Mouse (Mus musculus): ENCODE results near the gene Gm45062. TPM values are rescaled to one million over a fixed set of nuclear protein-coding genes. Genes with fewer than 3 reads are reported as not detected.
A peak's percentile ranks its signal among the peaks of the same experiment; 100 is the strongest.

Gm45062 gene
- total and polyA plus RNA-seq, 2 experiments from 2014 or later = 1.4 to 5.4 TPM

DNA sequence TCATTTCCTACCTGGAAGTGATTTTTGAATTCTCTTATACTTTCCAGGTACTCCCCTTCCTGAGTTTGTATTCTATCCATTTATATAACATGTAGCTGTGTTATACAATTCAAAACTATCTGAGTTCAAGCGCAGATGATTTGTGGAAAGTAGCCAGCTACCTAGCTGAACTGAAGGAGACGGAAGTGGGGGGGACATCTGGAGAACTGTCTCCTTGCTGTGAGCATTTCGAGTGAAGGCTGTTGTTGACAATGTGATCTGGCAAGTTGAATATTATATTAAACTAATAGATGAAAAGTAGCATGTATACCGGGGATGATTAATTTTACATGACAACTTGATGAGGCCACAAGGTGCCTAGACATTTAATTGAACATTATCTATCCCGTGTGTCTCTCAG is 196.3 kb downstream of the Gm45062 start:
- Histone ChIP-seq H3K9me3 (ENCODE audit: low read length) (no peaks in the 10 kb centered on the region), H3K4me3 (ENCODE audit: low read depth, low read length) (no peak overlapping the region), H3K9ac (no peak overlapping the region), H3K4me1 (ENCODE audit: insufficient read depth) (no peaks in the 10 kb centered on the region), H3K4me2 (ENCODE audit: low read depth) (no peak overlapping the region), H3K27me3 (ENCODE audit: insufficient read depth, low read length) (no peaks in the 10 kb centered on the region), H3K36me3 (ENCODE audit: insufficient read depth) (no peaks in the 10 kb centered on the region), H3K27ac (ENCODE audit: low read depth, low read length) (no peak overlapping the region)
- WGBS = 84% methylated on average over 5 of the region's 5 CpGs
- DNase-seq (no peak), ATAC-seq (no peak)
- TF ChIP-seq CTCF (IDR thresholded peaks at IDR 0.05; ENCODE audit: low read depth) = no peak

DNA sequence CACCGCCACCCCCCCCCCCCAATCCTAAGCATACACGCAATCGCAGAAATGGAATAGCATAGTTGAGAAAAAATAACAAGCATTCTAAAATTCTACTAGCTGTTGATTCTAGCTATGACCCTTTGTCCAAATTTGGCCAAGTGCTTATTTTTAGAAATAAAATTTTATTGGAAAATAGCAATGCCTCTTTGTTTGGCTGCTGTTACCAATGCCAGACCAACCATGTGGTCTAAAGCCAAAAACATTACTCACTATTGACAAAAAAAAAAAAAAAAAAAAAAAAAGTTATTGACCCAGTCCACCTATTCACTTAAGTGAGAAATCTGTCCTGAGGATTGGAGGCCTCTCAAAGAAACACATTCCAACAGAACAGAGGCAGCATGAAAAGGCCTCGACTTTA is 199.3 kb downstream of the Gm45062 start:
- no peaks in the 10 kb centered on the region for H3K4me1 ChIP-seq (ENCODE audit: insufficient read depth)
- H3K9ac ChIP-seq = no peak overlapping the region
- no peaks in the 10 kb centered on the region for H3K36me3 ChIP-seq (ENCODE audit: insufficient read depth)
- DNase-seq = no peak
- H3K4me3 ChIP-seq (ENCODE audit: low read depth, low read length) = no peak overlapping the region
- no peaks in the 10 kb centered on the region for H3K9me3 ChIP-seq (ENCODE audit: low read length)
- no peak for TF ChIP-seq CTCF (IDR thresholded peaks at IDR 0.05; ENCODE audit: low read depth)
- 78% methylated on average over 4 of the region's 4 CpGs for WGBS
- H3K27me3 ChIP-seq (ENCODE audit: insufficient read depth, low read length) = no peaks in the 10 kb centered on the region
- ATAC-seq = no peak
- H3K4me2 ChIP-seq (ENCODE audit: low read depth) = no peak overlapping the region
- H3K27ac ChIP-seq (ENCODE audit: low read depth, low read length) = no peak overlapping the region

DNA sequence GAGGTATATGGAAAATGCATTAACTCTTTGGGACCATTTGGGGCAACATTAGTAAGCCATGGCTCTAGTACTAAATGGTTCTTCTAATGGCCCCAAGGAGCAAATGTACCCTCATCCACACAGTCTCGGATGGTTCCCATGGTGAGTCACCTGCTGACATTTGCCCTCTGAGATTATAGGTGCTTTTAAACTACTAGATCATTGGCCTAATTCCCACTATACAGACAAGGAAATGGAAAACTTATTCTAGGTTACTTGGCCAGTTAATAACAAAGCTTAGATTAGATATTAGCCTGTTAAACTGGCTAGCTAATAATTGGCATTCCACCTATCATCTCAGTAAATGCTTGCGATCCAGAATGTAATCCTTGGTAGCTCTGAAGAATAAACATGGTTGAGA is 203.2 kb downstream of the Gm45062 start:
- no peak overlapping the region for H3K4me3 ChIP-seq (ENCODE audit: low read depth, low read length)
- H3K27me3 ChIP-seq (ENCODE audit: insufficient read depth, low read length) = no peaks in the 10 kb centered on the region
- no peak overlapping the region for H3K27ac ChIP-seq (ENCODE audit: low read depth, low read length)
- H3K9ac ChIP-seq = no peak overlapping the region
- no peak for DNase-seq
- ATAC-seq = no peak
- TF ChIP-seq CTCF (IDR thresholded peaks at IDR 0.05; ENCODE audit: low read depth) = no peak
- no peaks in the 10 kb centered on the region for H3K9me3 ChIP-seq (ENCODE audit: low read length)
- WGBS = 96% methylated on average over 2 of the region's 2 CpGs
- H3K4me1 ChIP-seq (ENCODE audit: insufficient read depth) = no peaks in the 10 kb centered on the region; the same call in 1 of the 2 replicates
- H3K4me2 ChIP-seq (ENCODE audit: low read depth) = no peak overlapping the region
- H3K36me3 ChIP-seq (ENCODE audit: insufficient read depth) = no peaks in the 10 kb centered on the region

DNA sequence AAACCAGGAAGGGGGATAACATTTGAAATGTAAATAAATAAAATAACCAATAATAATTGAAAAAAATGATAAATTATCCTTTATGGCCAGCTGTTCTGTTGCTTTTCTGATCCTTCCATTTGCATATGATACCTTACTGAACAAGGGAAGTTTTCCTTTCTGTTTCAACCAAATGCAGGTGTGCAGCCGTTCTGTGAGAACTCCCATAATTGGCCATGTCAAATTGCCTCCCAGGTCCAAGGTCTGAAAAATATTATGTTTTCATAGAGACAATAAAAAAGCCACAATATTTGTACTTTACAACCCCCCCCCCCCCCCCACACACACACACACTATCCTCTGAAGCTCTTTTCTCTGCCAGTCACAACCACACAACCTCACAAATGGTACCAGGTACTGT is 206.1 kb downstream of the Gm45062 start:
- Histone ChIP-seq H3K4me2 (ENCODE audit: low read depth) (no peak overlapping the region), H3K4me3 (ENCODE audit: low read depth, low read length) (no peak overlapping the region), H3K36me3 (ENCODE audit: insufficient read depth) (no peaks in the 10 kb centered on the region), H3K9me3 (ENCODE audit: low read length) (no peaks in the 10 kb centered on the region), H3K4me1 (ENCODE audit: insufficient read depth) (no peaks in the 10 kb centered on the region; the same call in 1 of the 2 replicates), H3K9ac (no peak overlapping the region), H3K27me3 (ENCODE audit: insufficient read depth, low read length) (no peaks in the 10 kb centered on the region), H3K27ac (ENCODE audit: low read depth, low read length) (no peak overlapping the region)
- no peak for TF ChIP-seq CTCF (IDR thresholded peaks at IDR 0.05; ENCODE audit: low read depth)
- no peak for DNase-seq
- no peak for ATAC-seq
- 90% methylated on average over 1 of the region's 1 CpGs for WGBS

DNA sequence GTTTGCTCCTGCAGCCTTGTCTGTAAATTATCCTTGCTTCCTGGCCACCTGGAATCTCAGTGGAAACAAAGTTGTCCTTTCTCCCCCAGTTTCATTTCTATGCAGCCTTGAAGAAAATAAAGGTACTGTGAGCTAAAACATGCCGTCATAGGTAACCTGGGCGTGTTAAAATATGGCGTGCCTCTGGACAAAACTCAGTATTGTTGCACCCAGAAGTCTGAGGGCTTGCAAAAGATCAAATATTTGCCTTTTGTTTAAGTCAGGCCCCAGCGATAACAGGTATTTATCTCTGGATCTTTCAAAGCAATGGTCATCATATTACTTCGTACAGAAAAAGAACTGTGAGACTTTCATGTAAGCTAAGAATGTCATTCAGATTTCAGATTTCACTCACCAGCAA is 206.7 kb downstream of the Gm45062 start:
- no peaks in the 10 kb centered on the region for H3K36me3 ChIP-seq (ENCODE audit: insufficient read depth)
- H3K9ac ChIP-seq = no peak overlapping the region
- no peak for TF ChIP-seq CTCF (IDR thresholded peaks at IDR 0.05; ENCODE audit: low read depth)
- ATAC-seq (no peak), DNase-seq (no peak)
- no peak overlapping the region for H3K27ac ChIP-seq (ENCODE audit: low read depth, low read length)
- whole genome bisulfite sequencing = 87% methylated on average over 5 of the region's 5 CpGs
- H3K27me3 ChIP-seq (ENCODE audit: insufficient read depth, low read length) = no peaks in the 10 kb centered on the region
- H3K4me3 ChIP-seq (ENCODE audit: low read depth, low read length) = no peak overlapping the region
- H3K9me3 ChIP-seq (ENCODE audit: low read length) = no peaks in the 10 kb centered on the region
- no peak overlapping the region for H3K4me2 ChIP-seq (ENCODE audit: low read depth)
- H3K4me1 ChIP-seq (ENCODE audit: insufficient read depth) = no peaks in the 10 kb centered on the region; the same call in 1 of the 2 replicates

DNA sequence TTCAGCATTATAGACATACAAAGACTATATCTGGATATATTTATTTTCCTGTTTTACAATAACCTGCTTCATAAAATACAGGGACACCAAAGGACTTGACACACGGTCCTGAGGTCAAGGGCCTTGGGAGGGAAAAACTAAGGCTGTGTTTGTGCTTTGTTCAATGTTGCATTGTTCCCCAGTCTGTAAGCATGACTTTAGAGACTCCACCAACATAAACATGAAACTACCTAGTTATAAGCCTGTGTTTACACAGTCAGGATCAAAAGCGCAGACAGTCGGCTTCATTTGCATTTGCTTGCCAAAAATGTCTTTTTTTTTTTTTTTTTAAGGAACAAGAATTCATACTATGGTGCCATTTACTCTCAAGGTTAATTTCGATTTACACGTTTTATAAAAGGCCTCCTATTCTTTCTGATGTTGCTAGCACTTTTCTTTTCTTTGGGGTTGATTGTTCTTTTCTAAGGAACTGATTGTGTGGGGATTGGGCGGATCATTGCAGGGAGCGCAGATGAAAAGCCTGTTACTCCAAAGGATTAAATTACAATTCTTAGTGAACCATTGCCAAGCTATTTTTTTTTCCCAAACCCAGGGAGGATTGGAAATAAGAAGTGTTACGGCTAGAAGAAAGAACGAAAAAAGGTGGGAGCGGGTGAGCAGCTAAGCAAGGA is 208.6 kb downstream of the Gm45062 start:
- DNase-seq (peak; percentile 24), ATAC-seq (peak; percentile 67; the same call in 1 of the 2 replicates)
- Histone ChIP-seq H3K36me3 (ENCODE audit: insufficient read depth) (no peaks in the 10 kb centered on the region), H3K4me3 (ENCODE audit: low read depth, low read length) (no peak overlapping the region), H3K27me3 (ENCODE audit: insufficient read depth, low read length) (no peaks in the 10 kb centered on the region), H3K27ac (ENCODE audit: low read depth, low read length) (peak overlapping the region; percentile 29; the same call in 1 of the 2 replicates), H3K4me2 (ENCODE audit: low read depth) (no peak overlapping the region), H3K4me1 (ENCODE audit: insufficient read depth) (no peaks in the 10 kb centered on the region; the same call in 1 of the 2 replicates), H3K9me3 (ENCODE audit: low read length) (no peaks in the 10 kb centered on the region), H3K9ac (no peak overlapping the region)
- TF ChIP-seq CTCF (IDR thresholded peaks at IDR 0.05; ENCODE audit: low read depth) = no peak
- 13% methylated on average over 10 of the region's 10 CpGs for WGBS

DNA sequence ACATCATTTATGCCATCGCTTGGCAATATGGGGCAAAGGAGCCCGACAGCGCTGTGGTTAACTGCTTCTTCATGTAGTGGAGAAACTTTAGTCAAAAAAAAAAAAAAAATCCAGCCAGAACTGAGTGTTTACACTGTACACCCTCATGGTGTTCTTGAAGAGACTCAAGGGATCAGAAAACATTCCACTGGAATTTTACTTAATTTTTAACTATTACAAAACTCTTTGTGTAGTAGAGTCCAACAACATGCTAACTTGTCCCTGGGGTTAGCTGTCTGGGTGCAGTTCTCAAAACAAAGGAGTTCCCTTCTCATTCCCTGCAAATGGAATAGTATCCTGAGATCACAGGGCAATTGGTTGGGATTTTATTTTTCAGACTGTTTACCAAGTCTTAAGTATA is 210.7 kb downstream of the Gm45062 start:
- no peak for TF ChIP-seq CTCF (IDR thresholded peaks at IDR 0.05; ENCODE audit: low read depth)
- no peaks in the 10 kb centered on the region for H3K27me3 ChIP-seq (ENCODE audit: insufficient read depth, low read length)
- WGBS = 95% methylated on average over 3 of the region's 3 CpGs

More for the DNA sequence above, 210.7 kb downstream of the Gm45062 start:
- no peak overlapping the region for H3K4me3 ChIP-seq (ENCODE audit: low read depth, low read length)
- DNase-seq (no peak), ATAC-seq (no peak)
- no peak overlapping the region for H3K4me2 ChIP-seq (ENCODE audit: low read depth)
- no peaks in the 10 kb centered on the region; the same call in 1 of the 2 replicates for H3K4me1 ChIP-seq (ENCODE audit: insufficient read depth)
- no peaks in the 10 kb centered on the region for H3K9me3 ChIP-seq (ENCODE audit: low read length)
- no peaks in the 10 kb centered on the region for H3K36me3 ChIP-seq (ENCODE audit: insufficient read depth)
- no peak overlapping the region for H3K9ac ChIP-seq
- H3K27ac ChIP-seq (ENCODE audit: low read depth, low read length) = no peak overlapping the region
